Mouse (Mus musculus) adrenal gland, postnatal 10 days (tissue): ENCODE measurements at regions not wholly inside any gene's neighbourhood (a gene's known extent, or its start where the extent isn't known, plus 50 kb on each side); places are given as distances from the start of the nearest gene placed in this dataset.
A peak's percentile ranks its signal among the peaks of the same experiment; 100 is the strongest.
"Not testable (repeated sequence)": the region's sequence is repeated elsewhere in the genome, so short reads cannot be mapped to it uniquely, and the experiment has no call there.

Source experiments
- DNase-seq: peaks from one replicate; pipeline ENCODE4 v3.0.0; 2021; ENCODE audit warnings: mixed read lengths

GRCm38 (mm10) chr2:109402556-109402955, 122.0 kb upstream of the Mettl15 start:
- no peak for DNase-seq

DNA sequence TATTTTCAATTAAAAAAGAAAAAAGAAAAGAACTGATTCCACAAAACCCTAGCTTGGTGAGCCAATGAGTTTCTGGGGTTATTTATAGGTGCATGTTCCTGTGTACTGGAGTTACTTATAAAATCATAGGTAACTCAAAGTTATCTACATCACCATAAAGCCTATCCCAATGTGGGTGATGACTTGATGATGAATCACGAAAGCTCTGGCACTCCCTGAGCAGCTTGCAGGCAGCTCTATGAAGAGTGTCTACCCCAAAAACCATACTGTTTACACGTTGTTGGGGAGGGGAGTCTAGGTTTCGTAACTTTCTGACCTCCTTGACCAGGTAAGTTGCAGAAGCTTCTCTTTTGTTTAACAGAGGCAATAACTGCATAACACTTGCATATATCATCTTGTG, 123.7 kb upstream of the Mettl15 start:
- DNase-seq: no peak

- no peak for DNase-seq
Measured at GRCm38 (mm10) chr2:109406591-109407079, 126.1 kb upstream of the Mettl15 start.

- no peak for DNase-seq
Measured at GRCm38 (mm10) chr2:109420098-109420497, 139.6 kb upstream of the Mettl15 start.

DNA sequence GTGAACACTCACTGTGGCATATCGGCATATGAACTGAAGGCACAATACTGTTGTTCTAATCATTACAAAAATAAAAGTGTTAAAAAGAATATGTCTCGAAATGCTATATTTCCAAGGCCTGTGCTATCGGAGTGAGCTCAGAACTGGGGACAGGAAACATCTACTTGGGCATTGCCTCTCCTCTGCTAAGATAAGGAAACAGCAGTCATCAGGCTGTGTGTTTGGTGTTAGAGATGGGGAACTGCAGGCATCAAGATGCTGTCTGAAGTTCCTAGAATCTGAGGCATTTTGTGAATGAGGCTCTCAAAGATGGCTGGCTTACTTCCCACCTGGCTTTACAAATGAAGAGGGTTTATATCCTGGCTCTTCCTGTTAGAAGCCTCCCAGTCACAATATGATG, 150.6 kb upstream of the Mettl15 start:
- no peak for DNase-seq

GRCm38 (mm10) chr2:109442551-109443120, 162.1 kb upstream of the Mettl15 start:
- peak; percentile 12 for DNase-seq

DNA sequence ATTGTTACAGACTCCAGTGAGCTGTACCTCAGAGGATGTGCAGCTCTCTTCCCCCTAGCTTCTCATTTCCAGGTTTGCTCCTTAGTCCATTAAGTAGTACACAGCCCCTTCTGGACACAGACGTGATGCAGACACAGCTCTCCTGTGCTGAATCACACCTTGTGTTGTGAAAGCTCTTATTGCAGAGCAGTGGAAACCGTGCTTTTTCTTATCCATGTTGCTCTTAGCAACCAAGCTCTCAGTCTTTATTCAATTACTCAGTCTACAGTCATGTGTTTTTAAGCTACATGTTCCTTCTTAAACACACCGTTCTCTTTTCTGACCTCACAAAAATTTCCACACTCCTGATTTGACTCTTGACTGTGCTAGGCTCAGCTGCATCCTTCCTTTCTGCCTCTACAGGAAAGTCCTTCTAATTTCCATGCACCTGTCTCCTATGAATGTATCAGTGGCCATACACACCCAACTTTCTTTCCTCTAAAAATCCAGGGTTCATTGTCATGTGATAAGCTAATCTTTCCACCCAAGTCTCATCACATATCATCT, 163.0 kb upstream of the Mettl15 start:
- DNase-seq: no peak

DNA sequence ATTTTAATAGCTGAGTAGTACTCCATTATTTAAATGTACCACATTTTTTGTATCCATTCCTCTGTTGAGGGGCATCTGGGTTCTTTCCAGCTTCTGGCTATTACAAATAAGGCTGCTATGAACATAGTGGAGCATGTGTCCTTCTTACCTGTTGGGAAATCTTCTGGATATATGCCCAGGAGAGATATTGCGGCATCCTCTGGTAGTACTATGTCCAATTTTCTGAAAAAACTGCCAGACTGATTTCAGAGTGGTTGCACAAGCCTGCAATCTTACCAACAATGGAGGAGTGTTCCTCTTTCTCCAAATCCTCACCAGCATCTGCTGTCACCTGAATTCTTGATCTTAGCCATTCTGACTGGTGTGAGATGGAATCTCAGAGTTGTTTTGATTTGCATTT, 181.7 kb upstream of the Mettl15 start:
- DNase-seq: not testable (repeated sequence)

DNA sequence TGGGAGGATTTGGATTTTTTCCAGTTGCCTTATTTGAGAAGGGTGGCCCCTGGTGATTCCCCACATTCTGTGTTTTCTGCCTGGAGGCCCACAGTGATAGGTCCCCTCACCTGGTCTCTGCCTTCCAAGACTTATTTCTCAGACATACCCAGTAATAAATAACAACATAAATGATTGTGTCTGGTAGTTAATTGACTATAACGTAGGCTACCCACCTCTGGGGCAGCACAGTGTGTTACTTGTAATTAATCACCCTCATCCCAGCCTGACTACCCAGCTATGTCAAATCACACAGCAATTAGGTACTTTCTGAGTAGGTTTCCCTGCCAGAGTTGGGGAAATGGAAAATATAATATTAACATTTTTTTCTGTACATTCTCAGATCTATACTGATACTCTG, 190.2 kb upstream of the Bdnf start:
- no peak for DNase-seq

- no peak for DNase-seq
Measured at GRCm38 (mm10) chr2:109487591-109487990, 186.9 kb upstream of the Bdnf start.

- DNase-seq: no peak
Measured at GRCm38 (mm10) chr2:109502186-109502585, 172.3 kb upstream of the Bdnf start.

GRCm38 (mm10) chr2:109504906-109505305, 169.6 kb upstream of the Bdnf start:
- DNase-seq: no peak

- no peak for DNase-seq
Measured at GRCm38 (mm10) chr2:109510070-109510979, 164.2 kb upstream of the Bdnf start.

DNA sequence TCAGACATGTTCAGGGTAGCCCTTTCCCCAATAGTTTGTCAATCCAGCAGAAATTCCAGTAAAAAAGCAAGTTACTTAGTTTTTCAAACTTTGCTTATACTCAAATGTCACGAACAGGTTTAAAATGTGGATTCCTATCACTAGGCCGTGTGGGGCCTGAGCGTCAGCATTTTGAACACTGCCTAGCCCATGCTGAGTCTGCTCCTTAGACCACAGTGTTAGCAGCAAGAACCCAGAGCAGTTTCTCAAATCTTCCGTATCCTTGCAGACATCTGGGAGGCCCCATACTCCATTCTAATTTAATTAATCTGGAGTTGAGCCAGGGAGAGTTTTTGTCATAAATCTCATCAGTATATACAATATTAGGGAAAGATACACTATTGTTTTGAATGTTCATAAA, 163.4 kb upstream of the Bdnf start:
- DNase-seq: no peak

DNA sequence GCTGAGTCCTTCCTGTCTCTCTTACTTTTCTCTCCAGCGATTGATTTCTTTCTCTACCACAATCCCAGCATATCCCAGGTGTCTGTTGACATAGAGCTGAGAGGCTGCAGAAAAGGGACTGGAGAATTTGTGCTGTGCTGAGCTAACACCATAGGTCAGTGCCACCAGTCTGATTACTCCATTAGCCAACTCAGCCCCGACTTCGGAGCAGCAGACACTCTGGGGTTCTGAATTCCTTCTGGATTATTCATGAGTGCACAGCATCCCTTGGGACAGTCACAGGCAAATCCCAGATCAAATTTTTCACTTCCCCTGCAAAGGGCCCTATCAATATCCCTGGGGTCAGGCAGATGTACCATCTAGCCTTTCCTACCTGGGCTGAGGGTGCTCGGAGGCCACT, 155.2 kb upstream of the Bdnf start:
- DNase-seq: no peak

GRCm38 (mm10) chr2:109520471-109520870, 154.0 kb upstream of the Bdnf start:
- no peak for DNase-seq

- no peak for DNase-seq
Measured at GRCm38 (mm10) chr2:109539519-109539918, 135.0 kb upstream of the Bdnf start.

DNA sequence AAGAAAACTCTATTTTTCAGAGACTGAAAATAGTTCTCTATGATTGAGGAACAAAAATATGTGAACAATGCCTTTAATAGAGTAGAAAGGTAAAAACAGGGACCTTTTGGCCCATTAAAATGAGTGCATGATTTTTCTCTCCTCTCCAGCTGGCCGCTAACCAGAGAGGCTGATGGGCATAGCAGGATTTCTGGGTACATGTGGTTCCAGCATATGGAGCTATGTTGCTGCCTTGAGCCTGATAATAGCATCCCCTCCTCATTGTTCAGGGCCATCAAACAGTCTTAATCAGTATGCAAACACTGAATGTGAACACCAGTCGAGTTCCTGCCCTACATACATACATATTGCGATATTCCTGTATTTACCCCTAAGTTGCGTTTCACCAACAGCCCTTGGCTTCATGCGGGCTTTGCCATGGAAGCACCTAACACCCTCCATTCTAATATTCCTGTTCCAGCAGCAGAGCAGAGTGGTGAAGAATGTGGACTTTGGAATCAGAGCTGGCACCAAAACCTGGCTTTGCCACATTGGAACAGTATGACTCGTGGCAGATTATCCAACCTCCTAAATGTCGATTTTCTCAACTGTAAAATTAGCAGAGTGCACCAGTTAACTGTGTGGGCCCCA, 127.9 kb upstream of the Bdnf start:
- DNase-seq: no peak

DNA sequence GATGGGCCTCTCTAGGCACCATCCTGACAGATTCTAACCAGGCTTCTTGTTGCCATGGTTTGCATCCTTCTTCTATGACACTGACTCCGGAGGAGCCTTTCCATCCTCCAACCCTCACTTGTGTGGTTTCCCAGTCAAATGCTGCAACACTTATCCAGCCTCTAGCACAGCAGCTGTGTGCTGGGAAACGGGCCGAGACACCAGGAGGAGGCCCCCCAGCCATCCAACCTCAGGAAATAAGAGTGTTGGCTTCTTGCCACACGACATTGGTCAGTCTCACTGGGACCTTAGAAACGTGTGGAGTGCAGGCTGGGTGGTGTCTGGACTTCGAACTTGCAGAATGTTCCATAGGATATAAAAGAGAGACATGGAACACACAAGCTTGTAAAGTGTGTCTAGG, 119.9 kb upstream of the Bdnf start:
- no peak for DNase-seq

GRCm38 (mm10) chr2:109559088-109560030, 115.1 kb upstream of the Bdnf start:
- DNase-seq: no peak

GRCm38 (mm10) chr2:109562996-109563395, 111.5 kb upstream of the Bdnf start:
- DNase-seq: no peak

GRCm38 (mm10) chr2:109576946-109577345, 97.6 kb upstream of the Bdnf start:
- no peak for DNase-seq
